Mouse (Mus musculus) thymus, adult 2 months (tissue): ENCODE data around the gene Osbpl11.

ENCODE experiments used
- CTCF ChIP-seq: fragments of 200-500 bp; IDR thresholded peaks from 2 replicates; pipeline ENCODE4 v1.5.1; 2012; ENCODE audit warnings: mild to moderate bottlenecking, control low read depth, low read length, moderate library complexity, borderline replicate concordance; ENCODE audit not compliant: control insufficient read depth, poor library complexity, insufficient read depth; ENCODE audit errors: extremely low read depth
- POLR2A ChIP-seq: fragments of 200-500 bp; IDR thresholded peaks from 2 replicates; pipeline ENCODE4 v1.6.1; 2012; ENCODE audit warnings: mild to moderate bottlenecking, low read length, control low read depth, moderate library complexity; ENCODE audit not compliant: control insufficient read depth, poor library complexity, insufficient read depth; ENCODE audit errors: extremely low read depth

DNA sequence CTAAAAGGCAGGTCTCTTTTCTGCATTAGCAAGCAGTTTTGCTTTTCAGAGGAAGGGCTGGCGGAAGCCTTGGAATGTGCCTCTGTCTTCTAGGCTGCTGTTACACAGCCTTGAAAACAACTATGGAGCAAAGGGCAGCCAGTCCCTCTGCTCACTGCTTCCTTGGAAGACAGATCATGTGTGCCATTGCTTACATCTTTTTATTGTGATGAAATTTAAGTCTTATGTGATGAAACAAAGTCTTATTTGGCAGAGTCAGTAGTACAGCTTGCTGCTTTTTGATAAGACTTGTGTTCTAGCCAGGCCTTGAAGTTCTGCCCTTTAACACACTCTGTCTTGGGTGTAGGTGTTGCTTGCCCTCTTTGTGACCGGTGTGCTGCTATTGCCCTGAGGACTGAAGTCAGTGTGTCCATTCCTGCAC, 6.8 kb downstream of the Osbpl11 start:
- no peak for TF ChIP-seq POLR2A
- TF ChIP-seq CTCF: no peak
